Mouse (Mus musculus) liver, embryonic 13.5 days (tissue): ENCODE results near the gene Hoxc4. TPM values are rescaled to one million over a fixed set of nuclear protein-coding genes. Genes with fewer than 3 reads are reported as not detected.

Experiments
- ATAC-seq: fragments of 200-750 bp; cut with Nextera tagmentation; 2 replicates; pipeline ENCODE4 v1.8.0; 2017; ENCODE audit warnings: low read depth, mild to moderate bottlenecking, moderate number of reproducible peaks, moderate library complexity
- DNase-seq: peaks from one replicate; pipeline ENCODE4 v3.0.0; 2022
- H3K27ac ChIP-seq: fragments of 300-500 bp; sonication (generic); 2 replicates; pipeline ENCODE4 v1.5.1; 2015; ENCODE audit warnings: moderate library complexity, mild to moderate bottlenecking, inconsistent platforms
- H3K27me3 ChIP-seq: fragments of 300-500 bp; sonication (generic); 2 replicates; pipeline ENCODE4 v1.6.1; 2015; ENCODE audit warnings: mild to moderate bottlenecking, inconsistent platforms
- H3K36me3 ChIP-seq: fragments of 300-500 bp; sonication (generic); 2 replicates; pipeline ENCODE4 v1.6.1; 2015; ENCODE audit warnings: mild to moderate bottlenecking, inconsistent platforms
- H3K4me1 ChIP-seq: fragments of 300-500 bp; sonication (generic); replicated peaks from 2 replicates; pipeline ENCODE4 v1.6.1; 2015; ENCODE audit warnings: inconsistent platforms
- H3K4me2 ChIP-seq: fragments of 300-500 bp; sonication (generic); 2 replicates; pipeline ENCODE4 v1.6.1; 2015; ENCODE audit warnings: inconsistent platforms, mild to moderate bottlenecking, moderate library complexity
- H3K4me3 ChIP-seq: fragments of 300-500 bp; sonication (generic); replicated peaks from 2 replicates; pipeline ENCODE4 v1.5.1; 2015; ENCODE audit warnings: mild to moderate bottlenecking, inconsistent platforms
- H3K9ac ChIP-seq: fragments of 300-500 bp; sonication (generic); 2 replicates; pipeline ENCODE4 v1.6.1; 2015; ENCODE audit warnings: mild to moderate bottlenecking, inconsistent platforms
- H3K9me3 ChIP-seq: fragments of 300-500 bp; sonication (generic); replicated peaks from 2 replicates; pipeline ENCODE4 v1.6.1; 2016; ENCODE audit warnings: inconsistent platforms
- WGBS: fragments of 180-500 bp; shearing (Covaris S2); methylation state at CpG from one replicate; pipeline ENCODE4 v1.1.7; 2015; ENCODE audit not compliant: insufficient replicate concordance; 5-methylcytosine and 5-hydroxymethylcytosine counted together
- polyA plus RNA-seq: library from polyadenylated mRNA; unstranded; fragments of >200 nt; fragmentation: Nextera tagmentation; extraction: Ambion mirVana; gene quantifications from 2 replicates; pipeline ENCODE4 v1.2.1, GENCODE M21; 2015

Gene Hoxc4
- polyA plus RNA-seq, 1 experiment from 2014 or later = 0.31 TPM

GRCm38 (mm10) chr15:103034043-103034806, 15.5 kb downstream of the Hoxc4 start:
- Histone ChIP-seq H3K27ac (no peak overlapping the region), H3K4me1 (no peaks in the 10 kb centered on the region), H3K36me3 (no peaks in the 10 kb centered on the region), H3K27me3 (peaks cover 99% of the 10 kb centered on the region), H3K4me3 (peak overlapping the region; percentile 37), H3K9ac (no peak overlapping the region), H3K9me3 (no peaks in the 10 kb centered on the region), H3K4me2 (peak overlapping the region; percentile 36)
- DNase-seq (no peak), ATAC-seq (no peak)
- 2% methylated on average over 24 of the region's 24 CpGs for WGBS

GRCm38 (mm10) chr15:103034807-103035547, 16.2 kb downstream of the Hoxc4 start:
- Histone ChIP-seq H3K9me3 (no peaks in the 10 kb centered on the region), H3K36me3 (no peaks in the 10 kb centered on the region), H3K4me3 (peak overlapping the region; percentile 37), H3K4me2 (peak overlapping the region; percentile 36), H3K4me1 (no peaks in the 10 kb centered on the region), H3K27ac (no peak overlapping the region), H3K27me3 (peaks cover 99% of the 10 kb centered on the region), H3K9ac (no peak overlapping the region)
- no peak for DNase-seq
- under 1% methylated on average over 34 of the region's 34 CpGs for WGBS
- no peak for ATAC-seq

- Histone ChIP-seq H3K4me1 (no peaks in the 10 kb centered on the region), H3K4me2 (peak overlapping the region; percentile 36; the same call in 1 of the 2 replicates), H3K27me3 (peaks cover 99% of the 10 kb centered on the region), H3K27ac (no peak overlapping the region), H3K36me3 (no peaks in the 10 kb centered on the region), H3K9ac (no peak overlapping the region), H3K4me3 (0 out of 2 replicates have a peak overlapping the region, but pooled peaks have one; percentile 37), H3K9me3 (no peaks in the 10 kb centered on the region)
- WGBS = under 1% methylated on average over 14 of the region's 14 CpGs
- DNase-seq (no peak), ATAC-seq (no peak)
Observed at GRCm38 (mm10) chr15:103035548-103035881, 16.8 kb downstream of the Hoxc4 start.

- Histone ChIP-seq H3K9ac (no peak overlapping the region), H3K27ac (no peak overlapping the region), H3K9me3 (no peaks in the 10 kb centered on the region), H3K36me3 (no peaks in the 10 kb centered on the region), H3K4me1 (no peaks in the 10 kb centered on the region), H3K4me3 (no peak overlapping the region), H3K27me3 (peaks cover 100% of the 10 kb centered on the region), H3K4me2 (no peak overlapping the region)
- WGBS = 11% methylated on average over 1 of the region's 1 CpGs
- ATAC-seq (no peak), DNase-seq (no peak)
Observed at GRCm38 (mm10) chr15:103037579-103037978, 18.8 kb downstream of the Hoxc4 start.

GRCm38 (mm10) chr15:103038701-103039480, 20.2 kb downstream of the Hoxc4 start:
- ATAC-seq (no peak), DNase-seq (no peak)
- H3K27ac ChIP-seq = no peak overlapping the region
- H3K4me3 ChIP-seq = no peak overlapping the region
- H3K4me1 ChIP-seq = no peaks in the 10 kb centered on the region
- 21% methylated on average over 10 of the region's 10 CpGs for WGBS
- H3K9me3 ChIP-seq = no peaks in the 10 kb centered on the region
- H3K36me3 ChIP-seq = no peaks in the 10 kb centered on the region
- no peak overlapping the region for H3K4me2 ChIP-seq
- H3K27me3 ChIP-seq = peaks cover 100% of the 10 kb centered on the region
- H3K9ac ChIP-seq = no peak overlapping the region

GRCm38 (mm10) chr15:103039609-103040008, 20.9 kb downstream of the Hoxc4 start:
- H3K4me3 ChIP-seq = no peak overlapping the region
- H3K4me2 ChIP-seq = no peak overlapping the region
- no peaks in the 10 kb centered on the region for H3K36me3 ChIP-seq
- H3K27ac ChIP-seq = no peak overlapping the region
- no peaks in the 10 kb centered on the region for H3K4me1 ChIP-seq
- DNase-seq (no peak), ATAC-seq (no peak)
- H3K9ac ChIP-seq = no peak overlapping the region
- no peaks in the 10 kb centered on the region for H3K9me3 ChIP-seq
- H3K27me3 ChIP-seq = peaks cover 100% of the 10 kb centered on the region
- WGBS = 36% methylated on average over 3 of the region's 3 CpGs

GRCm38 (mm10) chr15:103040601-103041000, 21.9 kb downstream of the Hoxc4 start:
- H3K4me1 ChIP-seq = no peaks in the 10 kb centered on the region
- ATAC-seq (no peak), DNase-seq (no peak)
- H3K4me3 ChIP-seq = no peak overlapping the region
- no peak overlapping the region for H3K27ac ChIP-seq
- H3K4me2 ChIP-seq = no peak overlapping the region
- H3K9ac ChIP-seq = no peak overlapping the region
- no peaks in the 10 kb centered on the region for H3K9me3 ChIP-seq
- 18% methylated on average over 12 of the region's 12 CpGs for WGBS
- peaks cover 96% of the 10 kb centered on the region for H3K27me3 ChIP-seq
- H3K36me3 ChIP-seq = no peaks in the 10 kb centered on the region

GRCm38 (mm10) chr15:103041613-103042012, 22.9 kb downstream of the Hoxc4 start:
- Histone ChIP-seq H3K36me3 (no peaks in the 10 kb centered on the region), H3K9me3 (no peaks in the 10 kb centered on the region), H3K4me3 (no peak overlapping the region), H3K27me3 (peaks cover 92% of the 10 kb centered on the region), H3K4me2 (no peak overlapping the region), H3K27ac (no peak overlapping the region), H3K9ac (no peak overlapping the region), H3K4me1 (no peaks in the 10 kb centered on the region)
- DNase-seq (no peak), ATAC-seq (no peak)
- WGBS = 16% methylated on average over 5 of the region's 5 CpGs

GRCm38 (mm10) chr15:103042209-103042608, 23.5 kb downstream of the Hoxc4 start:
- H3K9me3 ChIP-seq = no peaks in the 10 kb centered on the region
- no peak overlapping the region for H3K4me3 ChIP-seq
- no peaks in the 10 kb centered on the region for H3K36me3 ChIP-seq
- ATAC-seq (no peak), DNase-seq (no peak)
- H3K4me1 ChIP-seq = no peaks in the 10 kb centered on the region
- H3K27me3 ChIP-seq = peaks cover 89% of the 10 kb centered on the region
- no peak overlapping the region for H3K4me2 ChIP-seq
- H3K27ac ChIP-seq = no peak overlapping the region
- H3K9ac ChIP-seq = no peak overlapping the region
- 0% methylated on average over 1 of the region's 1 CpGs for WGBS

GRCm38 (mm10) chr15:103051670-103052069, 32.9 kb downstream of the Hoxc4 start:
- Histone ChIP-seq H3K9me3 (no peaks in the 10 kb centered on the region), H3K27me3 (peaks cover 79% of the 10 kb centered on the region), H3K4me1 (no peaks in the 10 kb centered on the region), H3K27ac (no peak overlapping the region), H3K4me3 (no peak overlapping the region), H3K4me2 (no peak overlapping the region), H3K36me3 (no peaks in the 10 kb centered on the region), H3K9ac (no peak overlapping the region)
- DNase-seq = no peak
- ATAC-seq = no peak
- 38% methylated on average over 2 of the region's 2 CpGs for WGBS

- Histone ChIP-seq H3K27me3 (peaks cover 81% of the 10 kb centered on the region), H3K36me3 (no peaks in the 10 kb centered on the region), H3K9me3 (no peaks in the 10 kb centered on the region), H3K4me1 (no peaks in the 10 kb centered on the region), H3K27ac (no peak overlapping the region), H3K9ac (no peak overlapping the region), H3K4me2 (no peak overlapping the region), H3K4me3 (no peak overlapping the region)
- DNase-seq (no peak), ATAC-seq (no peak)
Observed at GRCm38 (mm10) chr15:103053210-103053609, 34.5 kb downstream of the Hoxc4 start.
